Mouse (Mus musculus): ENCODE measurements around the gene Elp6.

DNA sequence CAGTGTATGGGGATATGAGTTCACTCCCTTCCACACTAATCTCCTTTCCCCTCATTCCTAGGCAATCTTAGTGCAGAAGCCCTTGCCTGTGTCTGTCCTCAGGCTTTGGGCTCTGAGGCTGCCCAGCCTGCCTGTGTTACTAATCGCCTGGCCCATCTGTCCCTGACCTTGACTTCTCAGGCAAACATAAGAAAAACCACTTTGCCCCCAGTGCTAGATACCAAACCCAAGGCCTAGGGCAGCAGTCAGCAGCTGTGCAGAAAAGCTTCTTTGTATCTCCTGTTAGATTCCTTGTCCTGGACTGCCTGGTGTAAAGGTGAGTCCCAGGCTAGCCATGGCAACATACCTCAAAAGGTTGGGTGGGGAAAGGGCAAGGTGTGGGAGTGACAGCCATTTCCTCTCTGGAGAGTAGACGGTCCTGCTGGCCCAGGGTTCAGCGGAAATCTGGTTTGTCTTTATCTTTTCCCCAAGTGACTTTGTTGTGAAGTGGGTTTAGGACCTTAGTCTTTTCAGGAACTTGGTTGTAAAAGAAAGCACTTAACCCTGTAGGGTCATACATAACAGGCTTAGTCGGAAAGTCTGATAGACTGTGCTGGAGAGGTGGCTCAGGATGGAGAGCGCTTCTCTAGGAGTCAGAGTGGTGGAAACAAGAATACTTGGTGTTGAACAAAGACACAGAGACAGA, 24.1 kb downstream of the Elp6 start:
- TF ChIP-seq CTCF (IDR thresholded peaks at IDR 0.05; ENCODE audit: borderline replicate concordance, insufficient read depth, low read depth, low read length) (no peak), POLR2A (IDR thresholded peaks at IDR 0.05; ENCODE audit: borderline replicate concordance, insufficient read depth, low read length) (no peak)
